Mouse (Mus musculus) liver, embryonic 14.5 days (tissue): ENCODE results near the gene Chpf. TPM values are rescaled to one million over a fixed set of nuclear protein-coding genes. Genes with fewer than 3 reads are reported as not detected.

ENCODE experiments used
- ATAC-seq: fragments of 200-750 bp; cut with Nextera tagmentation; 2 replicates; pipeline ENCODE4 v1.8.0; 2017; ENCODE audit warnings: moderate number of reproducible peaks, mild to moderate bottlenecking, moderate library complexity; ENCODE audit not compliant: insufficient read depth
- DNase-seq, 3 experiments: peaks; one replicate each; pipeline ENCODE4 v3.0.0-alpha.2; 2012 to 2013; ENCODE audit warnings: low read depth in 3 of 3, low spot score in 3 of 3
- H3K27ac ChIP-seq: fragments of 300-500 bp; sonication (generic); 2 replicates; pipeline ENCODE4 v1.5.1; 2014; ENCODE audit warnings: moderate library complexity, mild to moderate bottlenecking, control low read depth, inconsistent platforms
- H3K27me3 ChIP-seq: fragments of 300-500 bp; sonication (generic); 2 replicates; pipeline ENCODE4 v1.6.1; 2014; ENCODE audit warnings: mild to moderate bottlenecking, low read length, moderate library complexity; ENCODE audit not compliant: control insufficient read depth, insufficient read depth
- H3K36me3 ChIP-seq: fragments of 300-500 bp; sonication (generic); replicated peaks from 2 replicates; pipeline ENCODE4 v1.6.1; 2014; ENCODE audit warnings: low read depth; ENCODE audit not compliant: control insufficient read depth, insufficient read depth
- H3K4me1 ChIP-seq, 2 experiments: fragments of 200-500 bp in 1 of 2; fragments of 300-500 bp in 1 of 2; sonication (generic) in 1 of 2; replicated peaks; 2 replicates each; pipeline ENCODE4 v1.6.1; 2012 to 2014; ENCODE audit warnings: antibody characterized with exemption in 1 of 2, inconsistent platforms in 1 of 2, low read length in 1 of 2; ENCODE audit not compliant: control insufficient read depth in 2 of 2, insufficient read depth in 2 of 2
- H3K4me2 ChIP-seq: fragments of 300-500 bp; sonication (generic); 2 replicates; pipeline ENCODE4 v1.6.1; 2014; ENCODE audit warnings: low read depth, mild to moderate bottlenecking, control low read depth, moderate library complexity
- H3K4me3 ChIP-seq, 2 experiments: fragments of 200-500 bp in 1 of 2; fragments of 300-500 bp in 1 of 2; sonication (generic) in 1 of 2; 2 replicates each; pipeline ENCODE4 v1.5.1; 2012 to 2014; ENCODE audit warnings: low read depth in 2 of 2, low read length in 2 of 2, mild to moderate bottlenecking in 2 of 2, control low read depth in 1 of 2, inconsistent platforms in 1 of 2, moderate library complexity in 1 of 2; ENCODE audit not compliant: insufficient read depth in 1 of 2
- H3K9ac ChIP-seq: fragments of 300-500 bp; sonication (generic); replicated peaks from 2 replicates; pipeline ENCODE4 v1.6.1; 2014; ENCODE audit warnings: mild to moderate bottlenecking, control low read depth, moderate library complexity
- H3K9me3 ChIP-seq: fragments of 300-500 bp; sonication (generic); 2 replicates; pipeline ENCODE4 v1.6.1; 2016; ENCODE audit warnings: low read length, mixed read lengths; ENCODE audit not compliant: control insufficient read depth
- CTCF ChIP-seq: IDR thresholded peaks from 2 replicates; pipeline ENCODE4 v1.5.1; 2016; ENCODE audit warnings: antibody characterized with exemption, low read depth, control low read depth
- EP300 ChIP-seq: IDR thresholded peaks from 2 replicates; pipeline ENCODE4 v1.6.1; 2016; ENCODE audit warnings: antibody characterized with exemption, low read depth
- WGBS: fragments of 180-500 bp; shearing (Covaris S2); extraction: QIAGEN DNeasy Blood & Tissue Kit; methylation state at CpG from one replicate; pipeline ENCODE4 v1.1.7; 2014; ENCODE audit not compliant: insufficient replicate concordance; 5-methylcytosine and 5-hydroxymethylcytosine counted together
- polyA plus RNA-seq, 2 experiments: library from polyadenylated mRNA; depleted of rRNA in 1 of 2; stranded (reverse) in 1 of 2; unstranded in 1 of 2; fragments of >200 nt; fragmentation: Nextera tagmentation in 1 of 2; extraction: Ambion mirVana in 1 of 2; gene quantifications; 2 replicates each; pipeline versions ENCODE4 v1.2.1 to v1.2.3; 2012 to 2014

The Chpf gene
- polyA plus RNA-seq, 2 experiments, result 2.8 to 5.0 TPM

GRCm38 (mm10) chr1:75469287-75469825, 9.8 kb downstream of the Chpf start:
- H3K4me3 ChIP-seq, result no peak overlapping the region
- H3K27ac ChIP-seq, result no peak overlapping the region
- DNase-seq, result no peak
- peaks cover 8% of the 10 kb centered on the region for H3K27me3 ChIP-seq
- H3K9ac ChIP-seq, result no peak overlapping the region
- H3K36me3 ChIP-seq, result no peaks in the 10 kb centered on the region
- peaks cover 6 to 12% of the 10 kb centered on the region in 2 experiments for H3K4me1 ChIP-seq
- H3K9me3 ChIP-seq, result no peaks in the 10 kb centered on the region
- no peak for TF ChIP-seq EP300
- no peak for TF ChIP-seq CTCF
- H3K4me2 ChIP-seq, result no peak overlapping the region
- WGBS, result 64% methylated on average over 17 of the region's 17 CpGs
- ATAC-seq, result no peak

DNA sequence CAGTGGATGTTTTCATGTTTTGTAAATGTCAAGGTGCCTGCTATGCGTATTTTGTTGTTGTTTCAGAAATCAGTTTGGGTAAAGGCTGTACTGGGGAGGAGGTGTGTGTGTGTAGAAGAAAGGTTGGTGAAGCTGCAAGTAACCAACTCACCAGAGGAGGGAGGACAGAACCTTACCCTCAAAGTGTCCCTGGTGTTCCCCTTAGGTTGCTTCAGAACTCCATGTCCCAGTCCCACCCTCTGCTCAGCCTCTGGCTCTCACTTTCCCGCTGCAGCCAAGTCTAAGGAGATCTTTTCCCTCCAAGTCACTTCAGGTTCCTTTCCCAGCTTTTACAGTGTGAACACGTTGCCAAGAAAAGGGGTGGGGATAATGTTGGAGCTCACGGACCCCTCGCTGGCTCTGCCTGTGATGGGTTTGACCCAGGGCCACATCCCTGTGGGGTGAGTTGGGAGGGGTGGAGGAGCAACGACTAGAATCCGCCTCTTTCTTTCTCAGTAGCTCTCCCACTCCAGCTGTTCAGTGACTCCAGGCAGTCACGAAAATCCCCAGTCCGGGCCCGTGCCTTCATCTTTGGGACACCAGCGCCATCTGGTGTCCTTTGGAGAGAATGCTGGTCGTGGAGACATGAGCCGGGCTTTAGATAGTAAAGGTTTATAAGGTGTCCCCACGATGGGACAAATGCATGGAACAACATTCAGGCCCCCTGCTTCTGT, 11.7 kb downstream of the Chpf start:
- Histone ChIP-seq H3K27me3 (peaks cover 8% of the 10 kb centered on the region), H3K27ac (no peak overlapping the region), H3K36me3 (no peaks in the 10 kb centered on the region), H3K4me3 (no peak overlapping the region), H3K9ac (no peak overlapping the region), H3K4me1 (peaks cover 18 to 30% of the 10 kb centered on the region in 2 experiments), H3K9me3 (no peaks in the 10 kb centered on the region), H3K4me2 (no peak overlapping the region)
- DNase-seq, result peak; percentile 46 to 61 (median 47)
- peak; percentile 10; the same call in 1 of the 2 replicates for ATAC-seq
- peak; percentile 89 for TF ChIP-seq CTCF
- TF ChIP-seq EP300, result no peak
- WGBS, result 6% methylated on average over 14 of the region's 14 CpGs

DNA sequence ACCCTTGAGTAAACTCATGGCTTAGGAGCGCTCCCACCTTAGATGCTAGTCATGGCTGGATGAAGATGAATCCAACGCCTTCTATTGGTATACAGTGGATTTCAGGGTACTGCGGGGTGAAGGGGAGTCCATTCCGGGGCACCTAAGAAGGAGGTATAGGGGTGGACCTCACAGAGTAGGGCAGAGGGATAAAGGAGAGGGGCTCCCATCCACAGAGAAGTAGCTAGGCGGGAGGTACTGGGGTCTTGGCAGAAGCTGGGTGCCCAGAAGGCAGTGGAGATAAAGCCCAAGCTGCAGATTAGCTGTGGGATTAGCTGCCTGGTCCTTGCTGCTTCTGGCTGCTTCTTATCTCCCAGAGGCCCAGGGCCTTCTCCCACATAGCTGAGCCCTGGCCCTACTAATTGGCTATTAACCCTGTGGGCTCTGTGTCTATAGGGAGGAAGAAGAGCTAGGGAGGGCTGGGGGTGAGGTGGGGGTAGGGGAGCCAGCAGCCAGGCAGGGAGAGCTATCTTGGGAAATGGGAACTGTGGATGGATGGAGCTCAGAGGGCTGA, 15.4 kb downstream of the Chpf start:
- ATAC-seq (peak; percentile 86), DNase-seq (peak in 2 of 3 experiments; percentile 50 to 58)
- Histone ChIP-seq H3K4me3 (peak overlapping the region in 1 of 2 experiments; percentile 17; a peak in 1 of 4 replicates), H3K27me3 (peaks cover 21% of the 10 kb centered on the region), H3K9ac (peak overlapping the region; percentile 1), H3K27ac (no peak overlapping the region; the same call in 1 of the 2 replicates), H3K4me2 (peak overlapping the region; percentile 56), H3K9me3 (no peaks in the 10 kb centered on the region), H3K4me1 (peaks cover 18 to 36% of the 10 kb centered on the region in 2 experiments), H3K36me3 (no peaks in the 10 kb centered on the region)
- WGBS, result 34% methylated on average over 5 of the region's 5 CpGs
- TF ChIP-seq CTCF (no peak), EP300 (peak; percentile 70)

DNA sequence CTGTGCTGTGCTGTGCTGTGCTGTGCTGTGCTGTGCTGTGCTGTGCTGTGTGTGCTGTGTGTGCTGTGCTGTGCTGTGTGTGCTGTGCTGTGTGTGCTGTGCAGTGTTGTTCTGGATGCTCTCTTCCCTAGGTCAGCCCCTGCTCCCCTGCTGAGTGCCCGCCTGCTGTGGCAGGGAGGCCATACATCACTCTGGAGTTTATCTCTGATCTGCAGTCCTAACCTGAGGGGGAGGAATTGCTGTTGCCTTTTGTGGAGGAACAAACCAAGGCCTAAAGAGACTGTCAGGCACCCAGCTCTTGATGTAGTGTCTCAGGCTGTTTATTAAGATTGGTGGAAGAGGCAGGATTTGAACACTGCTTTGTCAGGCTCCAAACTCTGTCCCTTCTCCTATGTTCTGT, 16.5 kb downstream of the Chpf start:
- peaks cover 32% of the 10 kb centered on the region for H3K27me3 ChIP-seq

GRCm38 (mm10) chr1:75460297-75460696, 18.8 kb downstream of the Chpf start:
- DNase-seq (no peak), ATAC-seq (no peak)
- 50% methylated on average over 7 of the region's 7 CpGs for WGBS
- Histone ChIP-seq H3K4me2 (no peak overlapping the region), H3K36me3 (no peaks in the 10 kb centered on the region), H3K9ac (no peak overlapping the region), H3K27ac (no peak overlapping the region), H3K4me3 (no peak overlapping the region), H3K4me1 (peaks cover 21 to 39% of the 10 kb centered on the region in 2 experiments), H3K27me3 (peaks cover 50% of the 10 kb centered on the region), H3K9me3 (no peaks in the 10 kb centered on the region)
- TF ChIP-seq CTCF (no peak), EP300 (no peak)

More for the DNA sequence above, 16.5 kb downstream of the Chpf start:
- Histone ChIP-seq H3K27ac (peak overlapping the region; percentile 77), H3K9ac (peak overlapping the region; percentile 40; the same call in 1 of the 2 replicates), H3K9me3 (no peaks in the 10 kb centered on the region), H3K4me3 (no peak overlapping the region), H3K36me3 (no peaks in the 10 kb centered on the region), H3K4me2 (peak overlapping the region; percentile 56; the same call in 1 of the 2 replicates), H3K4me1 (peaks cover 18 to 38% of the 10 kb centered on the region in 2 experiments)
- ATAC-seq (peak; percentile 74), DNase-seq (peak in 2 of 3 experiments; percentile 41)
- TF ChIP-seq EP300, result peak; percentile 60
- no peak for TF ChIP-seq CTCF
- 0% methylated on average over 1 of the region's 1 CpGs for WGBS
